Mouse (Mus musculus) forebrain, embryonic 14.5 days (tissue): ENCODE measurements around the gene Wnt7b. TPM values are rescaled to one million over a fixed set of nuclear protein-coding genes. Genes with fewer than 3 reads are reported as not detected.
A peak's percentile ranks its signal among the peaks of the same experiment; 100 is the strongest.

Experiments used
- ATAC-seq: fragments of 200-750 bp; cut with Nextera tagmentation; 2 replicates; pipeline ENCODE4 v1.8.0; 2017; ENCODE audit warnings: mild to moderate bottlenecking, moderate library complexity
- DNase-seq: peaks from one replicate; pipeline ENCODE4 v3.0.0-alpha.2; 2015; ENCODE audit warnings: low spot score
- H3K27ac ChIP-seq: fragments of 300-500 bp; sonication (generic); 2 replicates; pipeline ENCODE4 v1.5.1; 2014; ENCODE audit warnings: low read depth, mild to moderate bottlenecking, control low read depth, low read length, moderate library complexity
- H3K27me3 ChIP-seq: fragments of 300-500 bp; sonication (generic); replicated peaks from 2 replicates; pipeline ENCODE4 v1.6.1; 2014; ENCODE audit warnings: low read length, control low read depth, mixed read lengths; ENCODE audit not compliant: control insufficient read depth, insufficient read depth
- H3K36me3 ChIP-seq: fragments of 300-500 bp; sonication (generic); 2 replicates; pipeline ENCODE4 v1.6.1; 2014; ENCODE audit warnings: low read length, control low read depth; ENCODE audit not compliant: control insufficient read depth, insufficient read depth
- H3K4me1 ChIP-seq: fragments of 300-500 bp; sonication (generic); 2 replicates; pipeline ENCODE4 v1.6.1; 2014; ENCODE audit warnings: antibody characterized with exemption, low read length, control low read depth; ENCODE audit not compliant: control insufficient read depth, insufficient read depth
- H3K4me2 ChIP-seq: fragments of 300-500 bp; sonication (generic); 2 replicates; pipeline ENCODE4 v1.6.1; 2014; ENCODE audit warnings: mild to moderate bottlenecking, control low read depth, low read length
- H3K4me3 ChIP-seq: fragments of 300-500 bp; sonication (generic); 2 replicates; pipeline ENCODE4 v1.5.1; 2014; ENCODE audit warnings: low read depth, low read length, control low read depth
- H3K9ac ChIP-seq: fragments of 300-500 bp; sonication (generic); 2 replicates; pipeline ENCODE4 v1.6.1; 2014; ENCODE audit warnings: mild to moderate bottlenecking, low read length, control low read depth, moderate library complexity
- H3K9me3 ChIP-seq: fragments of 300-500 bp; sonication (generic); replicated peaks from 2 replicates; pipeline ENCODE4 v1.6.1; 2016; ENCODE audit warnings: low read length, control low read depth, mixed read lengths; ENCODE audit not compliant: control insufficient read depth
- WGBS: fragments of 180-500 bp; shearing (Covaris S2); extraction: QIAGEN DNeasy Blood & Tissue Kit; methylation state at CpG from one replicate; pipeline ENCODE4 v1.1.7; 2014; 5-methylcytosine and 5-hydroxymethylcytosine counted together
- polyA plus RNA-seq: library from polyadenylated mRNA; unstranded; fragments of >200 nt; fragmentation: Nextera tagmentation; extraction: Ambion mirVana; gene quantifications from 2 replicates; pipeline ENCODE4 v1.2.1, GENCODE M21; 2014

The Wnt7b gene
- polyA plus RNA-seq, 1 experiment from 2014 or later = 73.4 TPM

DNA sequence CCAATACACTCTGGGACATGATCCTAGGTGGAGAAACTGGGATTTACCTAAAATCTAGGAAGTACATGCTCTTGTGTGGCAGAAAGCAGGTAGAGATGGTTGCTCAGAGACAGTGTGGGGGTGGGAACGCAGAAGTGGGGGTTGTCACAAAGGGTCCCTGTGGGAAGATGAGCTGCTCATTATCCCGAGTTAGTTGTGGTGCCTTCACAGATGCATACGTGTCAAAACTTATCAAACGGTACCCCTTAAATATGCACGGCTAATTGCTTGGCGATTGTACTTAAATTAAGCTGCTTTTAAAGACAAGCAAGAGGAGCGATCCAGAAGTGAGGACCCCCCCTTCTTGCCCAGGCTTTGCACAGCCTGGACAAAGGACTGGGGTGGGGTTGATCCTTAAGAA is 92.5 kb downstream of the Wnt7b start:
- DNase-seq (peak; percentile 70), ATAC-seq (peak; percentile 35; the same call in 1 of the 2 replicates)
- Histone ChIP-seq H3K4me1 (peaks cover 39% of the 10 kb centered on the region), H3K9me3 (peaks cover 10% of the 10 kb centered on the region; the same call in 1 of the 2 replicates), H3K9ac (peak overlapping the region; percentile 45; the same call in 1 of the 2 replicates), H3K27me3 (no peaks in the 10 kb centered on the region), H3K4me3 (no peak overlapping the region), H3K27ac (peak overlapping the region; percentile 85), H3K36me3 (no peaks in the 10 kb centered on the region), H3K4me2 (no peak overlapping the region)
- 14% methylated on average over 7 of the region's 7 CpGs for WGBS

DNA sequence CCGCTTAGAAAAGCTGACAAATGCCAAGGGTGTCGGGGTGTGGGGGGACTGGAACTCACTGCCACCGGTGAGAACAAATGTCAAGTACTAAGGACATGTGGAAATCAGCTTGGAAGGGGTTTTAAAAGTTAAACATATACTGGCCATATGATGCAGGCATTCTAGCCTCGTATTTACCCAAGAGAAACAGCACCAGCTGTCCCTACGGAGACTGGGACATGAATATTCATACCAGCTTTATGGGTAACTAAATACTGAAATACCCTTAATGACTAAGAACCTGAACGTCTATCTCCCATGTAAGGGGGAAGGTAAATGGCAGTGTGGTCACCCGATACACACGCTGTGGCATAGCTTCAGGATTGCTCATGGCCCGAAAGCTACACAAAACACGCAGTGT is 93.4 kb downstream of the Wnt7b start:
- DNase-seq (peak; percentile 38), ATAC-seq (peak; percentile 29; the same call in 1 of the 2 replicates)
- Histone ChIP-seq H3K27ac (peak overlapping the region; percentile 85), H3K4me1 (peaks cover 31% of the 10 kb centered on the region), H3K27me3 (no peaks in the 10 kb centered on the region), H3K4me2 (no peak overlapping the region), H3K9me3 (peaks cover 10% of the 10 kb centered on the region; the same call in 1 of the 2 replicates), H3K4me3 (no peak overlapping the region), H3K9ac (no peak overlapping the region), H3K36me3 (no peaks in the 10 kb centered on the region)
- WGBS = 61% methylated on average over 10 of the region's 10 CpGs

Other genes with a start within 250 kb of the Wnt7b start
- 516 and 535 TPM in 2 replicates for gene Atxn10, start 246.2 kb downstream of the Wnt7b start, polyA plus RNA-seq
- not detected in 2 replicates for gene 7530416G11Rik, start 79.2 kb downstream of the Wnt7b start, polyA plus RNA-seq
- gene Ppara, start 152.5 kb upstream of the Wnt7b start, polyA plus RNA-seq = 0.67 and 0.73 TPM in 2 replicates
- gene Cdpf1, start 229.2 kb upstream of the Wnt7b start, polyA plus RNA-seq = 28.4 and 29.5 TPM in 2 replicates
- 0.05 TPM in 2 replicates for gene Pkdrej, start 239.3 kb upstream of the Wnt7b start, polyA plus RNA-seq
- gene Ttc38, start 249.8 kb upstream of the Wnt7b start, polyA plus RNA-seq = 2.6 and 2.7 TPM in 2 replicates